Mouse (Mus musculus): ENCODE data around the gene Rasl10a.

Rasl10a gene

GRCm38 (mm10) chr11:5057856-5058641, at the start of gene Rasl10a:
Gene Rasl10a, plus strand, starts transcription at chr11:5058128.
- DNase-seq, result peak; percentile 48

DNA sequence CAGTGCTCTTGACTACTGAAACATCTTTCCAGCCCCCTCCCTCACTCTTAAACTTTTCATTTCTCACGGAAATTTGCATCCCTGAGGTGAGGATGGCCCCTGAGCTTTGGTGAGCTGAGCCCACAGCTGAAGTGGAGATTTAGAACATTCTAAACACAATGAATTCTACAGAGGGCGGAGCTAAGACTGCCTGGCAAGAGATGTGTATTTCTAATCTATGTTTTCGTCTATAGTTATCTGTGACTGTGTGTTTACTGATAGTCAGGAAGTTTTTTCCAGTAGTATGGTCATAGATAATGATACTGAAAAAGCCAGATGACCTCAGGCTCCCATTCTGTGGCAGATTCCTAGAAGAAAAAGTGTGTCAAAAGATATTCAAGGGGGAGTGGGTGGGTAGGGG, 49.1 kb upstream of the Rasl10a start:
- DNase-seq, result no peak

DNA sequence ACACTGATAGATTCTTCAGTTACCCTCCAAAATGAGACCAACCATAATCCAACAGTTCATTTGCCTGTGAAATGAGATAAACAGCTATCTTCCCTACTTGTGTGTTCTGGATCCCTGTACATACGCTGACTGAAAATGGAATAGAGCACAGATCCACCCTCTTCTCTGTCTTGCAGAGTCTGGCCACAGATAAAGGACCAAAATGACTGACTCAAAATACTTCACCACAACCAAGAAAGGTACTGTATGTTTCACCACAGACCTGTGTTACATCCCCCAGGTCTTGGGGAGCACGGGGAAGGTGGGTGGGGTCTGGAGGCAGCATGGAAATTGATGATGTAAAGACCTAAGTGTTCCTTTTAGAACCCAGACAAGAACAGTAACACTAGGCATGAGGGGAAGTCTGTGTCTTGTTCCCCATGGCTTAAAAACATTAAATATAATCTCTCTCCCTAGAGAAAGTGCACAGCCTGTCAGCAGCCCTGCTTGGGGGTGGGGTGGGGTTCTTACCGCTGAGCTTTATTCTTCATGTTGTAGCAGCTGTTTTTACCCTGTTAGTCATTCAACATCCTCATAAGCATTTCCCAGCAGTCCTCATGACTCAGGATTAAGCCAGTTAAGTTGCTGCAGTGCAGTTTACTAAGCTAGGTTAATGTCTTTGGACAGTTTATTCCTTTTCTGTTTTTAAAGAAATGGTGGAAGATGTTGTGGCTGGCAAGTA, 48.4 kb upstream of the Rasl10a start:
- DNase-seq, result no peak

- DNase-seq, result no peak
These were observed 47.7 kb upstream of the Rasl10a start for GRCm38 (mm10) chr11:5010205-5010604.

GRCm38 (mm10) chr11:5011480-5011879, 46.4 kb upstream of the Rasl10a start:
- no peak for DNase-seq

- no peak for DNase-seq
These were observed 45.7 kb upstream of the Rasl10a start for GRCm38 (mm10) chr11:5012213-5012715.

DNA sequence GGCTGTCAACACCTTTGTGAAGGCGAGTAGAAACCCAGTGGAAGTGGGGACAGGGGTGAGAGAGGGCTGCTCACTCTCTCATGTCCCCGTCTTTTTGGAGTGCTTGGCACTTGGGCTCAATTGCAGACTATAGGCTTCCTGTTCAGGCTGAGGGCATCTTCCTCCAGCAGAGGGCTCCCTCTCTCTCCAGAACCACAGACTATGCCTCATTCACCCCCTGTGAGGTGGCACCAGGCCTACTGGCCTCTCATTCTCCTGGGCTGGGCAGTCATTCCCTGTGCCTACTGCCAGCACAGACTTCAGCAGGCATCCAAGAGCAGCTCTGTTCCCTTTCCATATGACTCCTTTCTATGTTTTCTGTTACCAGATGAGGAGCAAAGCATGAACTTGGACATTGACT, 42.2 kb upstream of the Rasl10a start:
- peak; percentile 75 for DNase-seq

DNA sequence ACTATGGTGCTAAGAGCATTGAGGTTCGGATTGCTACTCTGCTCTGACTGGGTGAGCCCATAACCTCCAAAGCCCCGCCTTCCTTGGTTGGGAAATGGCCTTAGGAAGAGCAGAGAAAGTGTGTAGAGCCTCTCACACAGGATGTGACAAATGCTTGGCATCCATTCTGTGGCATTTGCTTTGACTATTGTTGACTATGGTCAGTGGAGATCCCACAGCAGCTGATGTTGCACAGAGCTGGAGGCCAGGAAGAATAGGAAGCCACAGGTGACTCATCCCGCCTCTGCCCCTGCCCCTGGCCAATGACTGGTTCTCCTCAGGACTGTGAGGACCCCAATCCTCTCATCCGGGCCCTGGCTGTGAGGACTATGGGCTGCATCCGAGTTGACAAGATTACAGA, 41.6 kb upstream of the Rasl10a start:
- DNase-seq, result no peak

GRCm38 (mm10) chr11:5017506-5017905, 40.4 kb upstream of the Rasl10a start:
- peak; percentile 43 for DNase-seq

DNA sequence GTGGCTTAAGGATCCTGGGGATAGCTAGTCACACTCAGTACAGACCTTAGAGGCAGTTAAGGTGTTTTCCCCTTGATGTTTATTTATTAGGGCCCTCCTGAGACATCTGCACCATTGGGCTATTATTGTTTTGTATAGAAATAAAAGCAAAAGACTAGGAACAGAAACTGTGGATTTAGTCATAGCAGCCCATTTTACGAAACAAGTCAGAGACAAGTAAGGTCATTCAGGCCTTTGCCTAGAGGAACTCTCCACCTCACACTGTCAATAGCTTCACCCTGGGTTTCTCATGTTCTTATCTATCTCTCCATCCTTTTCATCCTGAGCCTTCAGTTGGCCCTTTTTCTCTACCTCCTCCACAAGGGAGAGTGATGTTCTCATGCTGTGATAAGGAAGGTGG, 32.8 kb upstream of the Rasl10a start:
- DNase-seq, result no peak

GRCm38 (mm10) chr11:5028228-5028627, 29.7 kb upstream of the Rasl10a start:
- peak; percentile 17 for DNase-seq

DNA sequence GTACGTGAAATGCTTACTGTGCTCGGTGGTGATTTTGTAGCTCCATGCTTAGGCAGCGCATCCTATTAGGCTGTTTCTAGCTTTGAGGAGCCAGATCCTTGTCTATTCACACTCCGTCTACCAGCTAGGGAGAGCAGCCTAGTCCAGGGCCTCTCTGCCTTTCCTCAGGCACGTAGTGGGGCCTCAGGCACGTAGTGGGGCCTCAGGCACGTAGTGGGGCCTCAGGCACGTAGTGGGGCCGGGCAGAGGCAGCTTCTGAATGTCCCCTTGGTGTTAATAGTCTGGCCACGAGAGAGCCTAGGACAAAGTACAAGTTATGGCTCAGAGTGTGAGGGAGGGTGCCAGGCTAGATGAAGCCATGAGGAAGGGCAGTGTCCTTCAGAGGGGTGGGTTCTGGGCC, 25.2 kb upstream of the Rasl10a start:
- no peak for DNase-seq

GRCm38 (mm10) chr11:5033136-5033535, 24.8 kb upstream of the Rasl10a start:
- DNase-seq, result no peak

DNA sequence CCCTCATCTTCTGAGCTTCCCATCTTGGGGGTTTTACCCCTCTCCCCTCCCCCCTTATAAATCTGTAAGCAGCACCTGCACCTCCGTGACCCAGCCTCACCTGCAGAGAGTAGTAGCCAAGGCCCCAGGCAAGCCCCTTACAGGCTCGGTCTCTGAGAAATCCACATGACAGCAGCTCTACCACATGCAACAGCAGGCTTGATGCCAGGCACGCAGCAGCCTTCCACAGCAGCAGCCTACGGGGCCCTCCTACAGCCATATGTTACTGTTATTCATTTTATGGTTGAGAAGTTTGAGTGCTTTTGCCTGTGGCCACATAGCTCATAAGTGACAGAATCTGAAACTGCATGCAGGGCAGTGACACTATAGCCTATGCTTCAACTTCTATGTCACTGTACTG, 22.5 kb upstream of the Rasl10a start:
- DNase-seq, result no peak

DNA sequence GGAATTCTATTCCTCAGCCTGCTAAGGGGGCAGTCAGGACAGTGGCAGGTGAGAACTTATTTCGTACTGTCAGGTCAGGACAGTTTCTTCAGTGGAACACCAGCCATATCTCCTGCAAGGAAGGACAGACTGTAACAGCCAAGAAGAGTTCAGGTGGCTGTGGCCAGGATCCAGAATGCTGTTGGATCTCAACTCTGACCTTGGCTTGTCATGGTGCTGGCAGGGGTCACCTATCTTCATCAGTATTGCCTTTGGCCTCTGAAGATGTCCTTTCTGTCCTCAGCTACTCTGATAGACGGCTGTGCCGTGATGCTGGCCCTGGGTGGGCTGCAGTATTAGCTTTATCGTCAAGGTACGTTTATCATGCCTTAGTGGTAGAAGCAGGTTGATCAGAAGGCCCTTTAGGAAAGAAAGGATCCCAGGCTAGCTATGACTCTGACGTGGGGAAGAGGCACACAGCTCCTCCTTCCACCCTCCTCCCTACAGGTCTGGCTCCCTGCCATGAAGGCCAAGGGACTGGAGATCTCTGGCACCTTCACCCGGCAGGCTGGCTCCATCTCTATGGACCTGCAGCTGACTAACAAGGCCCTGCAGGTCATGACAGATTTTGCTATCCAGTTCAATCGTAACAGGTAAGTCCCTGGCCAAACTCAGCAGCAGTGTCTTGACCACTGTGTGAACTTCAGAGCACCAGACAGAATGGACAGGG, 20.6 kb upstream of the Rasl10a start:
- DNase-seq, result no peak

DNA sequence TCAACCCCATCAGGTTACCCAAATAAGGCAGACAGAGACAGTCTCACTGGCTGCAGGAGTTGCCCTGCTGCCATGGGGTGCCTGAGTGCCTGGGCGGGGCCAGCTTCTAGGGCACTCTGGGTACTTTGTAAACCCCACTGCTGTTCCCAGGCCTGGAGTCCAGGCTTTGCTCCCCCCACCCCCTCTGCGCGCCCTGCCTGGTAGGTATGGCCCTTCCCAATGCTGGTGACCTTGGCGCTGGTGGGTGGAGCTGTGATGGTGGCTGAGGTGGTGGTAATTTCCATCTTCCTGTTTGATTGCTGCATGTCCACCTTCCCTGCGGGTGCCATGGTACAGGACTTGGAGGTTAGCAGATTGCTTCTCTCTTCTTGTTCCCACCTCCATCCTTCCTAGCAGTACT, 17.3 kb upstream of the Rasl10a start:
- DNase-seq, result no peak

DNA sequence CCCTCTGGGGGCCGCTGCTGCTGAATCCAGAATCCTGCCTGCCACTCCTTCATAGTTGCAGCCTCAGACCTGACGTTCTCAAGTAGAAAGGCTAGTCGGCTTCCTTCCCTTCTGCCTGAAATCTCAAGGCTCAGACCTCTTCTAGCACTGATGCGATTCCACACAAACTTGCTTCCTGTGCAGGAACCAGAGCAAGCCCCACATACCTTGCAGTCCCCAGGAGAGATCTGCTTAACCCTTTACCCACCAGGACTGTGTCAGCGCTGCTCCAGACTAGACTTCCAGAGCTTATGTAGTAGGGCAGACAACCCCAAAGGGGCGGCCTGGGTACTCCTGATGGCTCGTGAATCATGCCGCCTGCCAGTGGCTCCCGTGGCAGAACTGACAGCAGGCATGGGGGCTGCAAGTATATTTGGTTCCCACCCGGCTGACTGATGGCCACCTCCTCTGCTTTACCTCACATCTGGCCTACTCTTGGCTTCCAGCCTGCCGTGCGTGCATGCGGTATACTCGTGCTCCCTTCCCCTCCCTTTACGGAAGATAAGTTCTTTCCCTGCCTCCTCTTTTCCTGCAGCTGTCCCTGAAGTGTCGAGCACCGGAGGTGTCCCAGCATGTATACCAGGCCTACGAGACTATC, 16.7 kb upstream of the Rasl10a start:
- DNase-seq, result no peak

GRCm38 (mm10) chr11:5042645-5043381, 15.1 kb upstream of the Rasl10a start:
- no peak for DNase-seq

DNA sequence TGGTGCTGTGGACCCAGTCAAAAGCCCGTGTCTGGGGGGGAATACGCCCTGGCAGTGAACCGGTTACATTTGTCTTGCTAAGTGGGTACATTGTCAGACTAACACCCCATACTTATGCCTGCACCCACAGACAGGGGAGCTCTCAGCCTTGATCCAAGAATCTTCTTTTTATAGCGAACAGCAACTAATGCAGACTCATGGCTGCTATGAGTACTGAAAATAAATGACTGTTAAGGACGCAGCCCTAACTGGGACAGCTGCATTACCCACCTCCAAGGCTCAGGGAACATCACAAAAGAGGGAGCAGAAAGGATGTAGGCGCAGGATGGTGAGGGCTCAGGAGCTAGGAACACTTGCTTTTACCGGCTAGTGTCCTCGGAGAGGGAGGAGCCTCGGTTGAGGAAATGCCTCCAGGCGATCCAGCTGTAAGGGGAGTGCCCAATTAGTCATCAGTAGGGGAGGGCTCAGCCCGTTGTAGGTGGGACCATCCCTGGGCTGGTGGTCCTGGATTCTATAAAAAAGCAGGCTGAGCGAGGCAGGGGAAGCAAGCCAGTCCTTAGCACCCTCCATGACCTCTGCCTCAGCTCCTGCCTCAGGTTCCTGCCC, 11.5 kb upstream of the Rasl10a start:
- no peak for DNase-seq

GRCm38 (mm10) chr11:5051629-5052028, 6.3 kb upstream of the Rasl10a start:
- DNase-seq, result no peak

- DNase-seq, result no peak
These were observed 5.6 kb upstream of the Rasl10a start for GRCm38 (mm10) chr11:5052200-5052854.

Measured in lung, postnatal 10 days (tissue).